Mouse (Mus musculus) heart, embryonic 13.5 days (tissue): ENCODE measurements around the gene 4930539E08Rik. TPM values are rescaled to one million over a fixed set of nuclear protein-coding genes. Genes with fewer than 3 reads are reported as not detected.

Source experiments
- ATAC-seq: fragments of 200-750 bp; cut with Nextera tagmentation; 2 replicates; pipeline ENCODE4 v1.8.0; 2017; ENCODE audit warnings: moderate TSS enrichment; ENCODE audit not compliant: insufficient number of reproducible peaks, low FRiP score, low TSS enrichment; ENCODE audit errors: extremely low read depth
- H3K27ac ChIP-seq: fragments of 300-500 bp; sonication (generic); replicated peaks from 2 replicates; pipeline ENCODE4 v1.5.1; 2015; ENCODE audit warnings: moderate library complexity, mild to moderate bottlenecking, inconsistent platforms
- H3K27me3 ChIP-seq: fragments of 300-500 bp; sonication (generic); replicated peaks from 2 replicates; pipeline ENCODE4 v1.6.1; 2015; ENCODE audit warnings: mild to moderate bottlenecking, inconsistent platforms
- H3K36me3 ChIP-seq: fragments of 300-500 bp; sonication (generic); 2 replicates; pipeline ENCODE4 v1.6.1; 2015; ENCODE audit warnings: mild to moderate bottlenecking, inconsistent platforms
- H3K4me1 ChIP-seq: fragments of 300-500 bp; sonication (generic); 2 replicates; pipeline ENCODE4 v1.6.1; 2015; ENCODE audit warnings: inconsistent platforms
- H3K4me2 ChIP-seq: fragments of 300-500 bp; sonication (generic); 2 replicates; pipeline ENCODE4 v1.6.1; 2015; ENCODE audit warnings: inconsistent platforms, mild to moderate bottlenecking, moderate library complexity
- H3K4me3 ChIP-seq: fragments of 300-500 bp; sonication (generic); 2 replicates; pipeline ENCODE4 v1.5.1; 2015; ENCODE audit warnings: moderate library complexity, mild to moderate bottlenecking, inconsistent platforms
- H3K9ac ChIP-seq: fragments of 300-500 bp; sonication (generic); 2 replicates; pipeline ENCODE4 v1.6.1; 2015; ENCODE audit warnings: inconsistent platforms, mild to moderate bottlenecking, moderate library complexity
- H3K9me3 ChIP-seq: fragments of 300-500 bp; sonication (generic); 2 replicates; pipeline ENCODE4 v1.6.1; 2016; ENCODE audit warnings: inconsistent platforms
- WGBS: fragments of 180-500 bp; shearing (Covaris S2); methylation state at CpG from one replicate; pipeline ENCODE4 v1.1.7; 2015; ENCODE audit warnings: mixed read lengths; 5-methylcytosine and 5-hydroxymethylcytosine counted together
- polyA plus RNA-seq: library from polyadenylated mRNA; unstranded; fragments of >200 nt; fragmentation: Nextera tagmentation; extraction: Ambion mirVana; gene quantifications from 2 replicates; pipeline ENCODE4 v1.2.1, GENCODE M21; 2015

4930539E08Rik gene
- polyA plus RNA-seq, 1 experiment from 2014 or later: 0.05 TPM

DNA sequence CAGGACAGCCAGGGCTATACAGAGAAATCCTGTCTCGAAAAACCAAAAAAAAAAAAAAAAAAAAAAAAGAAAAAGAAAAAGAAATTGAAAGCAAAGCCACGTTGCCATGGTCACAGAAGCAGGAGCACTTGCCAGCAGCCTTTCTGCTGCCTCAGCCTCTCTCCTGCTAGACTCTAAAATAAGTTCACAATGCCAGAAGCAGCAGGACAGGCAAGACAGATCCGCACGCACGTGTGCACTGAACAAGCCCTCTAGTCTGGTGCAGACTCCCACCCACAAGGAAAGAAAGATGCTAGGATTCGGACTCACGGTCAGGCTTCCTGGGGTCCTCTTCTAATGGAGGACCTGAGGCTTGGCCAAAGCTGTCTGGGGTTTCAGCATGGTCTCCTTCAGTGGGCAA is 7.2 kb downstream of the 4930539E08Rik start:
- peaks cover 13% of the 10 kb centered on the region for H3K4me1 ChIP-seq
- H3K27ac ChIP-seq: no peak overlapping the region
- no peak for ATAC-seq
- H3K9ac ChIP-seq: no peak overlapping the region
- no peak overlapping the region for H3K4me2 ChIP-seq
- 79% methylated on average over 7 of the region's 7 CpGs for WGBS
- peaks cover 21% of the 10 kb centered on the region for H3K27me3 ChIP-seq
- no peaks in the 10 kb centered on the region for H3K36me3 ChIP-seq
- no peak overlapping the region for H3K4me3 ChIP-seq
- H3K9me3 ChIP-seq: no peaks in the 10 kb centered on the region

DNA sequence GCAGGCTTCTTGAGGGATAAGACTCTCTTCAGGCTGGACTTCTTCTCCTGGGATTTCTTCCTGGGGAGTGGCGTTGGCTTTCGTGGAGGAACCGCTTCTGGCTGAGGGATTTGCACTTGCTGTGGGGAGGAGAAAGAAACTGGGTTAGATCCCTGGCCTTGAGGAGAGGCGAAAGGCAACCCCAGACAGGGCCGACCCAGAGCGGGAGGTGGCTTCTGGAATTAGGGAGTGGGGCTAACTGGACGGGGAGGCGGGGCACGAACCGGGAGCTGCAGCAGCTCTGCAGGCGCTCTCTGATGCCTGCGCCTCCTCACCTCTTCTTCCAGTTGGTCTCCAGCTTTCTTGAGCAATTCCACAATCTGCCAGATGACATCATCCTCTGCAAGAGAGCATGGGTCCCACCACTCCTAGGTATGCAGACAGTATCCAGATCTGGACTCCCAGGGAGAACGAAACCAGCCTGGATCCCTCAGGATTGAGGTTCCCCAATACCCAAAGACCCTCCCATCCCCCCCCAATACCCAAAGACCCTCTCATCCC is 9.7 kb downstream of the 4930539E08Rik start:
- WGBS: 64% methylated on average over 13 of the region's 13 CpGs
- no peak overlapping the region for H3K4me2 ChIP-seq
- no peak for ATAC-seq
- H3K4me3 ChIP-seq: no peak overlapping the region
- no peak overlapping the region for H3K27ac ChIP-seq
- H3K27me3 ChIP-seq: peaks cover 20% of the 10 kb centered on the region
- no peak overlapping the region for H3K9ac ChIP-seq
- H3K9me3 ChIP-seq: no peaks in the 10 kb centered on the region
- H3K36me3 ChIP-seq: no peaks in the 10 kb centered on the region
- H3K4me1 ChIP-seq: peaks cover 13% of the 10 kb centered on the region

DNA sequence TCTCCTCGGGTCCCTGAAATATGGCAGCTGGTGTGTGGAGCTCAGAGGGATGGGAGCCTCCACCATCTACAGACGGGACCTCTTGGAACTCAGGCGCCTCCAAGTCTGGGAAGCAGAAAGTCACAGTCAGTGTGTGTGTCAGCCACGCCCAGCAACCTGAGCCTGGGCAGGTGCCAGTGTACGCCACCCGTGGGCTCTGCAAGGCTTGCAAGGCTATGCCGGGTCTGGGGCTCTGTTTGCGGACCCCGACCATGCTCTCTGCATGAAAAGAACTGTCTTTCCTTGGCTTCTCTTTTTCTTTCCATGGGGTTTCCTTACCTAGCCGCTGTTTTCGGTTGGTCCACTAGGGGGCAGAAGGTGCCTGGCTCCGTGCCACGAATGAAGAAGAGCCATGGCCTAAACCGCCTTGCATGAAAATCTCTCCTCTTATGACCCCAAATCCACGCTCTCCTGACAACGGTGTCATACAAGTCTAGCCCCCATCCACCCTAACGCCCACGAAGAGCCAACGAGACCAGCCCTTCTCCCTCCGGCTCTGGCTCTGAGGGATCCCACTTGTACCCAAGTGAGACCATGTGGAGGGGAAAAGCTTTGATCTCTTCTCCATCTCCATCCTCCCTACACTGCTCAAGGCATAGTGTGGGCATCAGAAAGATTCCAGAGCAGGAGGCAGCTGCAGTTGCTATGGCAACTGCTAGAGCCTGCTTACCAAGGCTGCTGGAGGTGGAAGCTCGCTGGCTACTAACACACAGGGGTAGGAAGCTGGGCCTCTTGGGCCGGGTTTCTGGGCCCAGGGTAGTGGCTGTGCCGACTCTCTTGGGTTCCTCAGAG is 10.4 kb downstream of the 4930539E08Rik start:
- no peak for ATAC-seq
- WGBS: 28% methylated on average over 23 of the region's 23 CpGs

DNA sequence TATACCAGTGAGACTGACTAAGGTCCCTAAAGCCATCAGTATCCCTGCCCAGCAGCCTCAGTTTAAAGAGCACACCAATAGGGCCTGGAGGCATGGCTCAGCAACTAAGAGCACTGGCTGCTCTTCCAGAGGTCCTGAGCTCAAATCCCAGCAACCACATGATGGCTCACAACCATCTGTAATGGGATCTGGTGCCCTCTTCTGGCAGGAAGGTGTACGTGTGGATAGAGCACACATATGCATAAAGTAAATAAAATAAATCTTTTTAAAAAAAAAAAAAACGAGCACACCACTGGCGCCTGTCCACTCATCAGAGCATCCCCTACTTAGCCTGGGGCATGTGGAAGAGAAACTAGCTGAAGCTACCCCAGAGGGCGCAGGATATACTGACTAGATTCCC is 13.6 kb downstream of the 4930539E08Rik start:
- no peak for ATAC-seq
- no peaks in the 10 kb centered on the region; the same call in 1 of the 2 replicates for H3K27me3 ChIP-seq
- H3K4me1 ChIP-seq: 0 out of 2 replicates have a peak, but pooled peaks cover 3% of the 10 kb centered on the region
- no peaks in the 10 kb centered on the region for H3K36me3 ChIP-seq
- no peak overlapping the region for H3K4me2 ChIP-seq
- H3K4me3 ChIP-seq: no peak overlapping the region
- no peak overlapping the region for H3K27ac ChIP-seq
- no peak overlapping the region for H3K9ac ChIP-seq
- H3K9me3 ChIP-seq: no peaks in the 10 kb centered on the region
- 61% methylated on average over 4 of the region's 4 CpGs for WGBS

More for the DNA sequence above, 10.4 kb downstream of the 4930539E08Rik start:
- H3K4me3 ChIP-seq: no peak overlapping the region
- H3K27ac ChIP-seq: no peak overlapping the region
- H3K9me3 ChIP-seq: no peaks in the 10 kb centered on the region
- H3K36me3 ChIP-seq: no peaks in the 10 kb centered on the region
- no peak overlapping the region for H3K9ac ChIP-seq
- peaks cover 13% of the 10 kb centered on the region for H3K27me3 ChIP-seq
- no peak overlapping the region for H3K4me2 ChIP-seq
- peaks cover 11% of the 10 kb centered on the region for H3K4me1 ChIP-seq

DNA sequence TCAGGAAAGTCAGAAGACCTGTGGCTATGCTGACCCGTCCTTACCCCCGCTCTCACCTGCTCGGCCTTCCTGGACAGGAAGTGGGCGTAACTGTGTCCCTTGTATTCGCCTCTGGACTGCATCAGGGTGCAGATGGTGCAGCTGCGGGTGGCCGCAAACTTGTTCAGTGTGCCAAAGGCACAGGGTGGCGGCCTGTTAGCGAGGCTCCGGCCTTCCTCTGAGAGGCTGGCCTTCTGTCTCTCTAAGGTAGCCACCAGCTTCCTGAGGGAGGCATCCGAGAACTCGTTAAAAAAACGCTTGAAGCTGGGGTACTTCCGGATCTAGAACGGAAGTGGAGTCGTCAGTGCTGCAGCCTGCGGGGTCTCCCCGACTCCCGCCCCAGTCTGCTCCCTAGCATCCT is 15.7 kb downstream of the 4930539E08Rik start:
- Histone ChIP-seq H3K4me3 (no peak overlapping the region), H3K27ac (no peak overlapping the region), H3K4me1 (0 out of 2 replicates have a peak, but pooled peaks cover 1% of the 10 kb centered on the region), H3K4me2 (no peak overlapping the region), H3K9ac (no peak overlapping the region), H3K9me3 (no peaks in the 10 kb centered on the region; the same call in 1 of the 2 replicates), H3K27me3 (no peaks in the 10 kb centered on the region), H3K36me3 (no peaks in the 10 kb centered on the region)
- WGBS: 66% methylated on average over 19 of the region's 19 CpGs
- no peak for ATAC-seq

DNA sequence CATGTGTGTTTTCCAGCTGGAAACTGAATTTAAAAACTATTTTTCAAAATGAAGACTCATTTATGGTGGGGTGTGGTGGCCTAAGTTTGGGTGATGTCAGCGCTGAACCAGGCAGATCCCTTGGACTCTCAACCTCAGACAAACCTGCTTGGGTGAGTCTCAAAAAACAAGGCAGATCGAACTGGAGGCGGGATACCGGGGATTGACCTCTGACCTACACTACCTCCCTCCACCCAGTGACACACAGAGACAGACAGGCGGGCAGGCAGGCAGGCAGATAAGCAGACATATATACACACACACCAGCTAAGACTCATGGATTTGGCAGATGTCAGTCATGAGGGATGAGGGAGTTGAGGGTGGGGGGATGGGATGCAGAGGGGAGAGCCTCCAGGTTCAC is 16.9 kb downstream of the 4930539E08Rik start:
- H3K27me3 ChIP-seq: no peaks in the 10 kb centered on the region
- H3K27ac ChIP-seq: no peak overlapping the region
- H3K9me3 ChIP-seq: no peaks in the 10 kb centered on the region; the same call in 1 of the 2 replicates
- H3K4me1 ChIP-seq: no peaks in the 10 kb centered on the region
- no peak overlapping the region for H3K4me3 ChIP-seq
- H3K36me3 ChIP-seq: no peaks in the 10 kb centered on the region
- ATAC-seq: no peak
- WGBS: 57% methylated on average over 5 of the region's 5 CpGs
- H3K4me2 ChIP-seq: no peak overlapping the region
- no peak overlapping the region for H3K9ac ChIP-seq

DNA sequence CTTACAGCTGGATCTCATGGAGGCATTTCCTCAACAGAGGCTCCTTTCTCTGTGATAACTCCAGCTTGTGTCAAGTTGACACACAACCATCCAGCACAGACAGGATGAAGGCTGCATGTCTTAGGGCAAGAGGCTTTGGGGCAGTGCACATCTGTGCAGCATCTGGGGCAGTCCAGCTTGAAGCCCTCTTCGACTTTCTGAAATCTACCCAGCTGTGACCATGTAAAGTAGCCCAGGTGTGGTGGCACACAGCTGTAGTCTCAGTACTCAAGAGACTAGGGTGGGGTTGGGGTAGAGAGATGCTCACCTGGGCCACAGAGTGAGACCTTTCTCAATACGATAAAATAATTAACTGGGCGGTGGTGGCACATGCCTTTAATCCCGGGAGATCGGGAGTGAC is 17.3 kb downstream of the 4930539E08Rik start:
- H3K9me3 ChIP-seq: no peaks in the 10 kb centered on the region; the same call in 1 of the 2 replicates
- ATAC-seq: no peak
- no peak overlapping the region for H3K27ac ChIP-seq
- H3K4me1 ChIP-seq: no peaks in the 10 kb centered on the region
- no peak overlapping the region for H3K4me2 ChIP-seq
- H3K4me3 ChIP-seq: no peak overlapping the region
- 81% methylated on average over 5 of the region's 5 CpGs for WGBS
- no peaks in the 10 kb centered on the region for H3K36me3 ChIP-seq
- no peak overlapping the region for H3K9ac ChIP-seq
- H3K27me3 ChIP-seq: no peaks in the 10 kb centered on the region

DNA sequence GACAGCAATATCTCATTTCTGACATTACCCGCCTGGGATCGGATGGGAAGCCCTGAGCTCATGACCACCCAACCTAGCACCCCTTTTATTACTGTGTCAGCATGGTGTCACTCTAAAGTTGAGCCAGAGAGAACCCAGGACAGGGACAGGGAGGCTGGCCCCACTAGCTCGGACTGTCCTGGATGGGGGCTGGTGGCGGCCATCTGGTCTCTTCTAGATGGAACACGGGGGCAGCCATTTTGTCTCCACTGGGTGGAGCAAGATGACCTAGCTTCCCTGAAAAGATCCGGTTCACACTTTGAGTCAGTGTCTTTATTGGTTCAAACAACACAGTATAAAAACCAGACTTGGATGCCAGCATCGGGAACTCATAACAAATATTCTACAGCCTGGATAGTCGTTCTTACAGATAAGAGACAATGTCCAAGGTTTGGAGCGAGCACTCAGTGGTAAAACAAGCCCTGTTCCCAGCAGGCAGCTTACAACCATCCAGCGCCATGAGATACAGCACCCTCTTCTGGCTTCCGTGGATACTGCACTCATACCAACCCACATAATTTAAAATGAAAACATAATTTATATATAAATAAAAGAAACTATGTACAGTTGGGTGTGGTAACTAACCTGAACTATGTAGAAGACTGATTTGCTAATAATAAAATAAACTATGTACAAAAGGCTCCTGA is 18.9 kb downstream of the 4930539E08Rik start:
- Histone ChIP-seq H3K27ac (no peak overlapping the region), H3K4me2 (no peak overlapping the region), H3K36me3 (no peaks in the 10 kb centered on the region), H3K27me3 (no peaks in the 10 kb centered on the region), H3K4me3 (no peak overlapping the region), H3K9ac (no peak overlapping the region), H3K9me3 (no peaks in the 10 kb centered on the region; the same call in 1 of the 2 replicates), H3K4me1 (no peaks in the 10 kb centered on the region)
- ATAC-seq: no peak
- WGBS: 87% methylated on average over 11 of the region's 11 CpGs

DNA sequence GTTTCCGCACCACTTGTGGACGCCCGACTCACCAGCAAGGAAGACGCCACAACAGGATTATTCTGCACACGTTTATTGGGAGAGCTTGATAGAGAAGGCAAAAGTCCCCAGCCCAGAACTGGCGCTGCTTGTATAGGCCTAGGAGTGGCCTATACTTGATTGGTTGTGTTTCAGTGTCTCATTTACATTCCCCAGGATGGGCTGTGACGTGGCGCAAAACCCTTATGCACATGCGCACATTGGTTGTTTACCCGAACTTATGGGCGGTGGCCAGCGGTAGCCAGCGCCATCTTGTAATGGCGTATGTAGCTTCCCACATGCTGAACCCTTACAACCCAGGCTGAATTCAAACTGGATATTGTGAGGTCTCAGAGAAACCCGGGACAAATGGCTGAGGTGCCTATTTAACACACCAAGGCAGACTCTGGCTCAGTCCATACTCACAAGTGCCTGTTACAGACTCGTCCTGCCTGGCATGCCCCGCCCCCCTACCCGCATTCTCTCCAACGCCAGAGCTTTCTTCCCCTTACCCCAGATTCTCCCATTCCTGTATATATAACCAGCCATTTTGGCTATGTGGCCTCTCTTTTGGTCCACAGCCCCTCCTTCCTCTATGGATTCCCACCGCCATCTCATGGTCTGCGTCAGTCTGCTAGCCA is 19.8 kb downstream of the 4930539E08Rik start:
- Histone ChIP-seq H3K27me3 (no peaks in the 10 kb centered on the region), H3K4me1 (no peaks in the 10 kb centered on the region), H3K4me2 (no peak overlapping the region), H3K9me3 (no peaks in the 10 kb centered on the region; the same call in 1 of the 2 replicates), H3K36me3 (no peaks in the 10 kb centered on the region), H3K9ac (no peak overlapping the region), H3K27ac (no peak overlapping the region), H3K4me3 (no peak overlapping the region)
- no peak for ATAC-seq
- WGBS: 90% methylated on average over 21 of the region's 21 CpGs

DNA sequence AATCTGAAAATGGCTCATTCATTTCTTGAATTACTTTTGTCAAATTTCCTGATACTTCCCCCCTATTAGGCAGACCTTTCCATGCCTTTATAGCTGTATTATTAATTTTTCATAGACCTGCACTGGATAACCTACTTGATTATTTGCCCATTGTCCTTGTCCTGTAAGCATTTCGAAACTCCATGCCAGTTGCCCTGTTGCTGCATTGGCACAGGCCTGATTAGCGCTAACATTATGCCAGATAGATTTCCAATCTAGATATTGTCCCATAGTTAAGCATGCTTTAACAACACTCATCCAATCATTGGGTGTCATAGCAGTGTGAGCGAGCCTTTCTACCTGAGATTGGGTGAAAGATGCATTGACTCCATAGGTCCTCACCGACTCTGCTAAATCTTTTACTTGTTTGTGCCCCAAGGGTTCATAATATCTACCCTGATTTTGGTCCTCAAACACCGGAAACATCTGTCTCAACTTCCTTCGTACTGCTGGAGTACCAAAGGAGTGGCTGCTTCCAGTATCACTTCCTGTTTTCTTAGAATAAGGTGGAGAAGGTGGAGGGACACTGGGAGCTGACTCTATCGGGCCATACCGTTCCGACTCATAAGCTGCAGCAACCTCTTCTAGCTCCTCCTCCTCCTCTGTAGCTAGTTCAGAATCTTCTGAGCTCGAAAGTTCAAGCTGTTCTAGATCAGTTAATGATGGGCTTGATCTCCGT is 20.9 kb downstream of the 4930539E08Rik start:
- no peaks in the 10 kb centered on the region for H3K36me3 ChIP-seq
- ATAC-seq: no peak
- no peak overlapping the region for H3K4me3 ChIP-seq
- H3K27me3 ChIP-seq: no peaks in the 10 kb centered on the region
- WGBS: 77% methylated on average over 11 of the region's 11 CpGs
- no peak overlapping the region for H3K27ac ChIP-seq
- H3K9ac ChIP-seq: no peak overlapping the region
- no peaks in the 10 kb centered on the region for H3K4me1 ChIP-seq
- H3K9me3 ChIP-seq: no peaks in the 10 kb centered on the region; the same call in 1 of the 2 replicates
- H3K4me2 ChIP-seq: no peak overlapping the region
